Mouse (Mus musculus): ENCODE measurements at regions not wholly inside any gene's neighbourhood (a gene's known extent, or its start where the extent isn't known, plus 50 kb on each side); places are given as distances from the start of the nearest gene placed in this dataset.

GRCm38 (mm10) chr9:85985671-85986070 is 143.5 kb downstream of the Tpbg start:
- 50% methylated on average over 5 of the region's 5 CpGs for WGBS (ENCODE audit: insufficient replicate concordance)
- Histone ChIP-seq H3K9ac (ENCODE audit: low read depth, low read length) (no peak overlapping the region), H3K4me2 (ENCODE audit: low read depth, low read length) (no peak overlapping the region), H3K27me3 (ENCODE audit: control insufficient read depth, insufficient read depth, low read depth, low read length) (no peaks in the 10 kb centered on the region), H3K4me3 (ENCODE audit: low read depth, low read length) (no peak overlapping the region), H3K9me3 (replicated peaks; ENCODE audit: control insufficient read depth, low read length) (no peaks in the 10 kb centered on the region), H3K4me1 (ENCODE audit: control insufficient read depth, low read depth, low read length) (no peaks in the 10 kb centered on the region), H3K36me3 (ENCODE audit: control insufficient read depth, insufficient read depth) (no peaks in the 10 kb centered on the region), H3K27ac (ENCODE audit: low read length) (no peak overlapping the region)
- no peak for ATAC-seq (ENCODE audit: low read depth)

GRCm38 (mm10) chr9:85986142-85986541 is 144.0 kb downstream of the Tpbg start:
- Histone ChIP-seq H3K36me3 (ENCODE audit: control insufficient read depth, insufficient read depth) (no peaks in the 10 kb centered on the region), H3K4me1 (ENCODE audit: control insufficient read depth, low read depth, low read length) (no peaks in the 10 kb centered on the region), H3K9me3 (replicated peaks; ENCODE audit: control insufficient read depth, low read length) (no peaks in the 10 kb centered on the region), H3K4me2 (ENCODE audit: low read depth, low read length) (no peak overlapping the region), H3K9ac (ENCODE audit: low read depth, low read length) (no peak overlapping the region), H3K27me3 (ENCODE audit: control insufficient read depth, insufficient read depth, low read depth, low read length) (no peaks in the 10 kb centered on the region), H3K4me3 (ENCODE audit: low read depth, low read length) (no peak overlapping the region), H3K27ac (ENCODE audit: low read length) (no peak overlapping the region)
- no peak for ATAC-seq (ENCODE audit: low read depth)
- WGBS (ENCODE audit: insufficient replicate concordance): 53% methylated on average over 2 of the region's 2 CpGs

- no peaks in the 10 kb centered on the region for H3K9me3 ChIP-seq (replicated peaks; ENCODE audit: control insufficient read depth, low read length)
- no peak overlapping the region for H3K4me3 ChIP-seq (ENCODE audit: low read depth, low read length)
- no peaks in the 10 kb centered on the region for H3K27me3 ChIP-seq (ENCODE audit: control insufficient read depth, insufficient read depth, low read depth, low read length)
- H3K9ac ChIP-seq (ENCODE audit: low read depth, low read length): no peak overlapping the region
- H3K36me3 ChIP-seq (ENCODE audit: control insufficient read depth, insufficient read depth): no peaks in the 10 kb centered on the region
- no peaks in the 10 kb centered on the region for H3K4me1 ChIP-seq (ENCODE audit: control insufficient read depth, low read depth, low read length)
- WGBS (ENCODE audit: insufficient replicate concordance): 46% methylated on average over 2 of the region's 2 CpGs
- no peak for ATAC-seq (ENCODE audit: low read depth)
- H3K27ac ChIP-seq (ENCODE audit: low read length): no peak overlapping the region
- H3K4me2 ChIP-seq (ENCODE audit: low read depth, low read length): no peak overlapping the region
Observed at GRCm38 (mm10) chr9:86002996-86003395, 160.8 kb downstream of the Tpbg start.

- H3K4me1 ChIP-seq (ENCODE audit: control insufficient read depth, low read depth, low read length): no peaks in the 10 kb centered on the region
- no peaks in the 10 kb centered on the region for H3K36me3 ChIP-seq (ENCODE audit: control insufficient read depth, insufficient read depth)
- H3K27me3 ChIP-seq (ENCODE audit: control insufficient read depth, insufficient read depth, low read depth, low read length): no peaks in the 10 kb centered on the region
- ATAC-seq (ENCODE audit: low read depth): no peak
- WGBS (ENCODE audit: insufficient replicate concordance): 44% methylated on average over 2 of the region's 2 CpGs
- H3K4me2 ChIP-seq (ENCODE audit: low read depth, low read length): no peak overlapping the region
- H3K4me3 ChIP-seq (ENCODE audit: low read depth, low read length): no peak overlapping the region
- no peaks in the 10 kb centered on the region for H3K9me3 ChIP-seq (replicated peaks; ENCODE audit: control insufficient read depth, low read length)
- H3K9ac ChIP-seq (ENCODE audit: low read depth, low read length): no peak overlapping the region
- no peak overlapping the region for H3K27ac ChIP-seq (ENCODE audit: low read length)
Observed at GRCm38 (mm10) chr9:86011661-86012060, 169.5 kb downstream of the Tpbg start.

GRCm38 (mm10) chr9:86015841-86016240 is 173.7 kb downstream of the Tpbg start:
- Histone ChIP-seq H3K27ac (ENCODE audit: low read length) (no peak overlapping the region), H3K4me2 (ENCODE audit: low read depth, low read length) (no peak overlapping the region), H3K27me3 (ENCODE audit: control insufficient read depth, insufficient read depth, low read depth, low read length) (no peaks in the 10 kb centered on the region), H3K36me3 (ENCODE audit: control insufficient read depth, insufficient read depth) (no peaks in the 10 kb centered on the region), H3K4me1 (ENCODE audit: control insufficient read depth, low read depth, low read length) (no peaks in the 10 kb centered on the region), H3K9ac (ENCODE audit: low read depth, low read length) (no peak overlapping the region), H3K9me3 (replicated peaks; ENCODE audit: control insufficient read depth, low read length) (no peaks in the 10 kb centered on the region; the same call in 1 of the 2 replicates), H3K4me3 (ENCODE audit: low read depth, low read length) (no peak overlapping the region)
- ATAC-seq (ENCODE audit: low read depth): no peak
- 27% methylated on average over 4 of the region's 4 CpGs for WGBS (ENCODE audit: insufficient replicate concordance)

GRCm38 (mm10) chr9:86020133-86020532 is 178.0 kb downstream of the Tpbg start:
- 64% methylated on average over 6 of the region's 6 CpGs for whole genome bisulfite sequencing (ENCODE audit: insufficient replicate concordance)
- Histone ChIP-seq H3K4me1 (ENCODE audit: control insufficient read depth, low read depth, low read length) (no peaks in the 10 kb centered on the region), H3K9ac (ENCODE audit: low read depth, low read length) (no peak overlapping the region), H3K4me2 (ENCODE audit: low read depth, low read length) (no peak overlapping the region), H3K9me3 (replicated peaks; ENCODE audit: control insufficient read depth, low read length) (no peaks in the 10 kb centered on the region; the same call in 1 of the 2 replicates), H3K36me3 (ENCODE audit: control insufficient read depth, insufficient read depth) (no peaks in the 10 kb centered on the region), H3K4me3 (ENCODE audit: low read depth, low read length) (no peak overlapping the region), H3K27me3 (ENCODE audit: control insufficient read depth, insufficient read depth, low read depth, low read length) (no peaks in the 10 kb centered on the region), H3K27ac (ENCODE audit: low read length) (no peak overlapping the region)
- no peak for ATAC-seq (ENCODE audit: low read depth)

GRCm38 (mm10) chr9:86020765-86021164 is 178.6 kb downstream of the Tpbg start:
- Histone ChIP-seq H3K4me1 (ENCODE audit: control insufficient read depth, low read depth, low read length) (no peaks in the 10 kb centered on the region), H3K27me3 (ENCODE audit: control insufficient read depth, insufficient read depth, low read depth, low read length) (no peaks in the 10 kb centered on the region), H3K9me3 (replicated peaks; ENCODE audit: control insufficient read depth, low read length) (no peaks in the 10 kb centered on the region; the same call in 1 of the 2 replicates), H3K4me2 (ENCODE audit: low read depth, low read length) (no peak overlapping the region), H3K4me3 (ENCODE audit: low read depth, low read length) (no peak overlapping the region), H3K36me3 (ENCODE audit: control insufficient read depth, insufficient read depth) (no peaks in the 10 kb centered on the region), H3K9ac (ENCODE audit: low read depth, low read length) (no peak overlapping the region), H3K27ac (ENCODE audit: low read length) (no peak overlapping the region)
- no peak for ATAC-seq (ENCODE audit: low read depth)
- WGBS (ENCODE audit: insufficient replicate concordance): 65% methylated on average over 4 of the region's 4 CpGs

- H3K36me3 ChIP-seq (ENCODE audit: control insufficient read depth, insufficient read depth): no peaks in the 10 kb centered on the region
- H3K4me2 ChIP-seq (ENCODE audit: low read depth, low read length): no peak overlapping the region
- no peak overlapping the region for H3K9ac ChIP-seq (ENCODE audit: low read depth, low read length)
- 40% methylated on average over 5 of the region's 5 CpGs for WGBS (ENCODE audit: insufficient replicate concordance)
- no peak overlapping the region for H3K27ac ChIP-seq (ENCODE audit: low read length)
- no peak overlapping the region for H3K4me3 ChIP-seq (ENCODE audit: low read depth, low read length)
- H3K4me1 ChIP-seq (ENCODE audit: control insufficient read depth, low read depth, low read length): no peaks in the 10 kb centered on the region
- H3K9me3 ChIP-seq (replicated peaks; ENCODE audit: control insufficient read depth, low read length): no peaks in the 10 kb centered on the region
- ATAC-seq (ENCODE audit: low read depth): no peak
- no peaks in the 10 kb centered on the region for H3K27me3 ChIP-seq (ENCODE audit: control insufficient read depth, insufficient read depth, low read depth, low read length)
Observed at GRCm38 (mm10) chr9:86030738-86031137, 188.6 kb downstream of the Tpbg start.

- H3K4me1 ChIP-seq (ENCODE audit: control insufficient read depth, low read depth, low read length): no peaks in the 10 kb centered on the region
- no peaks in the 10 kb centered on the region for H3K36me3 ChIP-seq (ENCODE audit: control insufficient read depth, insufficient read depth)
- no peak overlapping the region for H3K4me2 ChIP-seq (ENCODE audit: low read depth, low read length)
- H3K27me3 ChIP-seq (ENCODE audit: control insufficient read depth, insufficient read depth, low read depth, low read length): no peaks in the 10 kb centered on the region
- no peak overlapping the region for H3K4me3 ChIP-seq (ENCODE audit: low read depth, low read length)
- no peak overlapping the region for H3K9ac ChIP-seq (ENCODE audit: low read depth, low read length)
- H3K27ac ChIP-seq (ENCODE audit: low read length): no peak overlapping the region
- no peak for ATAC-seq (ENCODE audit: low read depth)
- 28% methylated on average over 4 of the region's 4 CpGs for WGBS (ENCODE audit: insufficient replicate concordance)
- no peaks in the 10 kb centered on the region for H3K9me3 ChIP-seq (replicated peaks; ENCODE audit: control insufficient read depth, low read length)
Observed at GRCm38 (mm10) chr9:86044098-86044497, 201.9 kb downstream of the Tpbg start.

GRCm38 (mm10) chr9:86058116-86058515 is 215.9 kb downstream of the Tpbg start:
- 50% methylated on average over 4 of the region's 4 CpGs for WGBS (ENCODE audit: insufficient replicate concordance)
- no peak for ATAC-seq (ENCODE audit: low read depth)
- no peak overlapping the region for H3K4me2 ChIP-seq (ENCODE audit: low read depth, low read length)

More at GRCm38 (mm10) chr9:86058116-86058515, 215.9 kb downstream of the Tpbg start:
- H3K27ac ChIP-seq (ENCODE audit: low read length): no peak overlapping the region
- no peaks in the 10 kb centered on the region for H3K9me3 ChIP-seq (replicated peaks; ENCODE audit: control insufficient read depth, low read length)
- H3K4me1 ChIP-seq (ENCODE audit: control insufficient read depth, low read depth, low read length): no peaks in the 10 kb centered on the region
- H3K9ac ChIP-seq (ENCODE audit: low read depth, low read length): no peak overlapping the region
- H3K27me3 ChIP-seq (ENCODE audit: control insufficient read depth, insufficient read depth, low read depth, low read length): no peaks in the 10 kb centered on the region
- no peak overlapping the region for H3K4me3 ChIP-seq (ENCODE audit: low read depth, low read length)
- H3K36me3 ChIP-seq (ENCODE audit: control insufficient read depth, insufficient read depth): no peaks in the 10 kb centered on the region

Measured in liver, embryonic 16.5 days (tissue).